Mouse (Mus musculus): ENCODE results near the gene Ndufab1. TPM values are rescaled to one million over a fixed set of nuclear protein-coding genes. Genes with fewer than 3 reads are reported as not detected.

Ndufab1 gene
- polyA plus RNA-seq, 1 experiment from 2014 or later: 85.0 TPM

- WGBS (ENCODE audit: missing documents): 100% methylated on average over 9 of the region's 9 CpGs
- Histone ChIP-seq H3K36me3 (ENCODE audit: inconsistent target) (no peaks in the 10 kb centered on the region), H3K79me2 (ENCODE audit: inconsistent target) (no peaks in the 10 kb centered on the region), H3K4me3 (ENCODE audit: inconsistent target) (no peak overlapping the region), H3K27ac (no peak overlapping the region)
These were observed 53.5 kb downstream of the Ndufab1 start for GRCm38 (mm10) chr7:122048191-122048590.

DNA sequence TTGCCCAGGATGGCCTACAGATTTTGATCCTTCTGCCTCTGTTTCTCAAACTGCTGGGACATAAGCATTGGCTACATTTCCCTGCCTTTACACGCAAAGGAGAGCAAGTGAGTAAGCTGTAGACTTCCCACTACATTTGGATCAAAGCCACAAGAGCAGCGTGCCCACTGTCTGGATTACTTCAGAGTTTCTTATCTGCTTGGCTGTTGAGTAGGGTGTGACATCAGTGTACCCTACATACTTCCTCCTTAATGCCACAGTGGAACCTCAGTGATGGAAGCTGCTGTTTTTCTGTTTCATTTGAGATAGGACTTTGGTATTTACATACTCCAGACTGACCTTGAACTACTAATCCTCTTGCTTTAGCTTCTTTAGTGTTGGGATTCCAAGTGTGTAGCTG is 54.9 kb downstream of the Ndufab1 start:
- no peaks in the 10 kb centered on the region for H3K36me3 ChIP-seq (ENCODE audit: inconsistent target)
- no peak overlapping the region for H3K4me3 ChIP-seq (ENCODE audit: inconsistent target)
- 17% methylated on average over 2 of the region's 2 CpGs for WGBS (ENCODE audit: missing documents)
- no peaks in the 10 kb centered on the region for H3K79me2 ChIP-seq (ENCODE audit: inconsistent target)
- H3K27ac ChIP-seq: no peak overlapping the region

DNA sequence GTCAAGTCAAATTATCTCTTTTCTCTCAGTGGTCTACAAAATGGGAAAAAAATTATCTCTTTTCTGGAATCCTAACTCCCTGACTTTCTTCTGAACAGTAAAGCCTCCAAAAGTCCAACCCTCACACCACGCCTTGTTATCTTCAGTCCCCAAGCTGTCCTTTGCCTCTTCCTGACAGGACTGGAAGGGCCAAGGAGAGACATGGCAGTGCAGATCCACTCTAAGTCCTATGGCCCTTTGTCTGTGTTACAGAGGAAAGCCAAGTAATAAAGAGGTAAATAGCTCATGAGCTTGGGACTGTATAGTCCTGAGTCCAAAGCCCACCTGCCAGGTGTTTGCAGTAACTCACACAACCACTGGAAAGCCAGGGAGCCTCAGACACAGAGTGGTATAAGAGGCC is 56.0 kb downstream of the Ndufab1 start:
- Histone ChIP-seq H3K36me3 (ENCODE audit: inconsistent target) (no peaks in the 10 kb centered on the region), H3K79me2 (ENCODE audit: inconsistent target) (no peaks in the 10 kb centered on the region), H3K4me3 (ENCODE audit: inconsistent target) (no peak overlapping the region), H3K27ac (no peak overlapping the region)
- WGBS (ENCODE audit: missing documents): 100% methylated on average over 1 of the region's 1 CpGs

DNA sequence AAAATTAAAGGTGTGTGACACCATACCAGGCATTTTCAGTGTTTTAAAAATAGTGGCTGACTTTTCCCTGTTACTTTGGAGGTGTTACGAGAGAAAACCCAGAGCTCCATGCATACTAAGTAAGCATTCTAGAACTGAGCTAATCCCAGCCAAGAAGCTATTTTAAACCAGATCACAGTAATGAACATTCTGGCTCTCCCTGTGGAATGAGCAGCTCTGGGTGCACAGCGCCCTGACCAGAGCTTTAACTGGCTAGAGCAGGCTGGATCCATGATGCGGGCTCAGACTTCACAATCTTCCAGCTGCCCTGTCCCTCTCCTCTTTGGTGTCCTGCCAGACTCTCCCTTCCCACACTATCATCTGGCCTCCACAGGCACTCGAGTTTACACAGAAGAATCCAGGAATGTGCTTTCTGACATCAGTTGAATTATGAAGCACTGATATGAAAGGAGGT is 56.5 kb downstream of the Ndufab1 start:
- 93% methylated on average over 4 of the region's 4 CpGs for whole genome bisulfite sequencing (ENCODE audit: missing documents)
- Histone ChIP-seq H3K4me3 (ENCODE audit: inconsistent target) (no peak overlapping the region), H3K79me2 (ENCODE audit: inconsistent target) (no peaks in the 10 kb centered on the region), H3K27ac (no peak overlapping the region), H3K36me3 (ENCODE audit: inconsistent target) (no peaks in the 10 kb centered on the region)

GRCm38 (mm10) chr7:122044106-122044505 is 57.6 kb downstream of the Ndufab1 start:
- whole genome bisulfite sequencing (ENCODE audit: missing documents): 95% methylated on average over 8 of the region's 8 CpGs
- no peak overlapping the region for H3K4me3 ChIP-seq (ENCODE audit: inconsistent target)
- H3K27ac ChIP-seq: no peak overlapping the region
- no peaks in the 10 kb centered on the region for H3K36me3 ChIP-seq (ENCODE audit: inconsistent target)
- no peaks in the 10 kb centered on the region for H3K79me2 ChIP-seq (ENCODE audit: inconsistent target)

Other genes with a start within 250 kb of the Ndufab1 start
- gene Scnn1b, start 236.8 kb downstream of the Ndufab1 start, polyA plus RNA-seq (2018): not detected in 3 replicates
- 25.7 to 38.9 TPM (median 27.1 TPM) in 3 replicates for gene Cog7, start 120.2 kb downstream of the Ndufab1 start, polyA plus RNA-seq (2018)
- 23.4 to 40.7 TPM (median 33.5 TPM) in 3 replicates for gene Gga2, start 80.7 kb downstream of the Ndufab1 start, polyA plus RNA-seq (2018)
- gene Ubfd1, start 34.7 kb downstream of the Ndufab1 start, polyA plus RNA-seq (2018): 22.6 to 24.5 TPM (median 23.1 TPM) in 3 replicates
- 1.7 to 6.3 TPM (median 2.3 TPM) in 3 replicates for gene Ears2, start 34.6 kb downstream of the Ndufab1 start, polyA plus RNA-seq (2018)
- 3.8 to 7.8 TPM (median 4.4 TPM) in 3 replicates for gene Palb2, start 31.1 kb upstream of the Ndufab1 start, polyA plus RNA-seq (2018)
- 105 to 133 TPM (median 112 TPM) in 3 replicates for gene Dctn5, start 31.2 kb upstream of the Ndufab1 start, polyA plus RNA-seq (2018)
- 0.68 to 10.4 TPM (median 5.0 TPM) in 3 replicates for gene Plk1, start 57.6 kb upstream of the Ndufab1 start, polyA plus RNA-seq (2018)
- gene Ern2, start 84.3 kb upstream of the Ndufab1 start, polyA plus RNA-seq (2018): not detected in 3 replicates
- 0.17 to 4.2 TPM (median 2.5 TPM) in 3 replicates for gene Chp2, start 117.6 kb upstream of the Ndufab1 start, polyA plus RNA-seq (2018)
- 43.7 to 85.2 TPM (median 43.9 TPM) in 3 replicates for gene Prkcb, start 186.9 kb upstream of the Ndufab1 start, polyA plus RNA-seq (2018)

All from macrophage (primary cell).